Mouse (Mus musculus): ENCODE data around the gene Vps29.
A peak's percentile ranks its signal among the peaks of the same experiment; 100 is the strongest.

- TF ChIP-seq EP300 (IDR thresholded peaks at IDR 0.05; ENCODE audit: insufficient read depth, low read depth, low read length) (0 out of 2 replicates have a peak, but pooled peaks have one; percentile 16), CTCF (IDR thresholded peaks at IDR 0.05) (no peak), POLR2A (IDR thresholded peaks at IDR 0.05; ENCODE audit: insufficient read depth, low read depth, low read length) (no peak)
These were observed 28.7 kb upstream of the Vps29 start for GRCm38 (mm10) chr5:122325477-122325876.

All from heart, adult 2 months (tissue).